Mouse (Mus musculus): Measurements from ENCODE around the gene St14. TPM values are rescaled to one million over a fixed set of nuclear protein-coding genes. Genes with fewer than 3 reads are reported as not detected.
"Not testable (repeated sequence)": the region's sequence is repeated elsewhere in the genome, so short reads cannot be mapped to it uniquely, and the experiment has no call there.

St14 gene
- total RNA-seq, 1 experiment from 2014 or later, result 0.70 TPM

DNA sequence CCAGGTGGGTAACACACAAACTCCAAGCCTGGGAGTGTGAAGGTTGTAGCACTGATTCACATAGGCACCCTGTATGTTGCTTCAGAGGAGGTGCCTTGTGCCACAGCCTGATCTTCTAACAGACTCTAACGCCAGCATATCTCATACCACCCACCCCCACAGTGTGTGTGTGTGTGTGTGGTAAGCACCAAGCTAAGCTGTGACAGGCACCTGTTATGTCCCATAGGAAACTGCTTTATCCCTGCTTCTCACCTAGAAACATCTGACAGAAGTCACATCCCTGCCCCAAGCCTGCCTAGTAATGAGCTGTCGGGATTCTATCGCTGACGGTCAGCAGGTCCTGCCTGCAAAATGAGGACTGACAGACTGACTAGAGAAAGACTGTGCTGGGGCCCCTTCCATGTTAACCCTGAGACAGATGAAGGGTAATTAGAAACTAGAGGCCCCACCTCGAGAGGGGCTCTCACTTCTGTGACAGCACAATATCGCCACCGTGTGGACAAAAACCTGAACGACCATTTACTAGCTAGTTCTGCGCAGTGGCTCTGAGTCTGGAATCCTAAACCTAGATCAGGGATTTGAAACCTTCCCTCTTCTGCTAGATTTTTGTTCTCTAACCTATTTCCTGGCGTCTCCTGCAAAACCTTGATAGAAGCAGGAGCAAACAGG, 45.4 kb downstream of the St14 start:
- DNase-seq, result peak; percentile 77

DNA sequence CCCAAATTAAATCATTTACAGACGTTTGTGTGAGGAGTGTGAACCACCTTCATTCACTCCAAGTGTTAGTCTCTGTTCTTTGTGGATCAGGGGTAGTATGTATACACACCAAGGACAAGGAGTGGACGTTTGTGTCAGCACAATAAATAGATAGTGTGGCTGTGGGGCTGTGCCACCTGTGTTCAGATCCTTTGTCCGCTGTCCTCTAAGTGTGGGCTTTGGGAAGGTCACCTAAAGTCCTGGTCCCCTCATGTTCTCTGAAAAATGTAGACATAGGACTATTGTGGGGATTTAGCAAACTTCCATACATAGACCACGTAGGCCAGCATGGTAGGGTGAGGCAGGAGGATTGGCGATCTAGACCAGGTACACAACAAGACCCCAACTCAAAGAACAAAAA, 46.1 kb downstream of the St14 start:
- no peak for DNase-seq

DNA sequence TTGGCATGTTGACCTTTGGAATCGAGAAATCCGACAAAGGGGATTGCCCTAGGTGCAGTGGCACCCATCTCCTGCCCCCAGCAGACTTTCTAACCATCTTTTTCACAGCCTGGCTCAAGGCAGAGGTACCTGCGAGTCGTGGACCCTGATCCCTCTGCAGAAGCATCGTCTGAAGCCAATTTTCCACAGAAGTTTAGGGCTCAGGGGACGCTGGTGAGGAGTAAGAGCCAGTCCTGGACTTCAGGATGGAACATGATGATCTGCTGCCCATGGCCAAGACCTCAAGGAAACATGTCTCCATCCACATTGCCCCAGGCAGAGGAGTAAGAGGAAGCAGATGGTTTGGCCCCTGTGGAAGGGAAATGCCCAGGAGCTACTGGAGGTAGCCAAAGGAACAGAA, 48.9 kb downstream of the St14 start:
- no peak for DNase-seq

- peak; percentile 86 for DNase-seq
These were observed 49.5 kb downstream of the St14 start for GRCm38 (mm10) chr9:31082054-31082666.

DNA sequence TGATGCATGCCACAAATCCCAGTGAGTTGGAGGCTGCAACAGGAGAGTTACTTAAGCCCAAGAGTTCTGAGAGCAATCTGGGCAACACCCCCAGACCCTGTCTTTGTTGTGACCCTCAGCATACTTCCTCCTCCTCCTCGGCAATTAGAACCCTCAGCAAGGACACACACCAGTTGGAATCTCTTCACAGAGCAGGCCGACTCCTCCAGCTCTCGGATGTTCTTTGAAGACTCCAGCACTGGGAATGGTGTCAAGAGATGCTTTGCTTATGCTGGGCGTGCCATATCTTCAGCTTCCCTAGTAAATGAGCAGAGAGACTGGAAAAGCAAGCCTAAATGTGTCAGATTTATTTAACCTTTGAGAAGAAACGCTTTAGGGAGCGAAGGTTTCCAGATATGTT, 50.9 kb downstream of the St14 start:
- DNase-seq, result no peak

DNA sequence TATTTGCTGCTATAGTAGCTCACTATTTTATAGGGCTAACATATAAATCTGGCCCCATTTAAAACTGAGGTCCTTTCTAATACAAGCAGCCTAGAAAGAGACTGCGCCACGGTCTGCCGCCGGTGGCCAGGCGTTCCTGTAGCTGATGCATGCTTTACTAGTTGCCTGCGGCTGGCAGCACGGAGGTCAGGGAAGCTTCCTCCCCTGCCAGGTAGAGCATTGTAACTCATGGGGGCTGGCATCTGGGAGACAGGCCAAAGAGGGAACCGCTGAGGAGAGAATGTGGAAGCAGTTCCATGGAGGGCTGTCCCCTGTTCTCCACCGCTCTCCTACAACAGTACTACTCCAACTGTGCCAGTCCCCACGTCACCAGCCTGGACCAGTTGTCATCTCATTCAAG, 56.8 kb downstream of the St14 start:
- DNase-seq, result no peak

- DNase-seq, result no peak
These were observed 57.9 kb downstream of the St14 start for GRCm38 (mm10) chr9:31073797-31074196.

DNA sequence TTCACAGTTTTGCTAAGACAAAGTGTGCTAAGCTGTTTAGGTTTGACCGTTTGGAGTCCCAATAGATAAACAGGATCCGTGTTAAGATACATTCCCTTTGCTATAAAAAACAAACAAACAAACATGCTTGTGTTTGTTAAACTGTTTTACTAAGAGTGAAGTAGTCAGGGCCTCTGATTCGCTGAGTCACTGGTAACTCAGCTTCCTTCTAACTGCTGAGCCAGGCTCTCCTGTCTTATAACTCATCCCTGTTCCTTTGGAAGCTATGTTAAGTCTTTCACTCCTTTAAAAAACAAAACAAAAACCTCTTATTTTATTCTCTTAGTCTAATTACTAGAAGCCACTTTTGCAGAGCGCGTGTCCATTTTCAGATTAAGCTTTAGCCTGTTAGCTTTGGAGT, 59.4 kb downstream of the St14 start:
- DNase-seq, result no peak

DNA sequence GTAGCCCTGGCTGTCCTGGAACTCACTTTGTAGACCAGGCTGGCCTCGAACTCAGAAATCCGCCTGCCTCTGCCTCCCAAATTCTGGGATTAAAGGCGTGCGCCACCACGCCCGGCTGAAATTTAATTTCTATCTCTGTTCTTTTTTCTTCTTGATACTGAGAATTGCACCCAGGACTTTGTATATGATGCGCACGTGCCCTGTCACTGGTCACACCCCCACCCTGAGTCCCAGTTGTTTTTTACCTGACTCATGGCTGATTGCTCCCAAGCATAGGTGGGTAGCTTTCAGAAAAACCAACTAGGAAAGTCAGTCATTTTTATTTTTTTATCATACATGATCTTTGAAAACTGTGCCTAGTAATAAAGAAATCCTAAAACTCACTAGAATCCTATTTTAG, 60.9 kb downstream of the St14 start:
- no peak for DNase-seq

- no peak for DNase-seq
These were observed 72.9 kb downstream of the St14 start for GRCm38 (mm10) chr9:31058723-31059122.

DNA sequence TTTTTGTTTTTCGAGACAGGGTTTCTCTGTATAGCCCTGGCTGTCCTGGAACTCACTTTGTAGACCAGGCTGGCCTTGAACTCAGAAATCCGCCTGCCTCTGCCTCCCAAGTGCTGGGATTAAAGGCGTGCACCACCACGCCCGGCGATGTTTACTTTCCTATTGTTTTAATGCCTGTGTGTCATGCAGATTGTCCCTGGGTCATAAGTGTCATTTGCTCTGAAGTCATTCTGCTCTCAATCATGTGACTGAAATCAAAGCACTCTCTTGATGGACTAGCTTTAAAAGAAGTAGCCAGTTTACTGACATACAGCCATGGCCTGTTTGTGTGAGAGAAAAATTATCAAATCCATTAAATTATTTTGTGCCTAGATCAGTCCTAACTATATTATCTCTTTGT, 80.1 kb downstream of the St14 start:
- DNase-seq, result not testable (repeated sequence)

GRCm38 (mm10) chr9:31050208-31050607, 81.4 kb downstream of the St14 start:
- DNase-seq, result no peak

Other genes with a start within 250 kb of the St14 start
- gene Adamts15, start 209.4 kb downstream of the St14 start, total RNA-seq (2021), result 3.8 and 5.2 TPM in 2 replicates
- gene Adamts8, start 189.3 kb downstream of the St14 start, total RNA-seq (2021), result 0.37 and 0.38 TPM in 2 replicates
- gene Zbtb44, start 101.2 kb downstream of the St14 start, total RNA-seq (2021), result 44.2 and 46.1 TPM in 2 replicates
- gene Aplp2, start 80.0 kb upstream of the St14 start, total RNA-seq (2021), result 627 and 648 TPM in 2 replicates
- gene Prdm10, start 148.7 kb upstream of the St14 start, total RNA-seq (2021), result 8.0 and 8.3 TPM in 2 replicates

Data from adrenal gland, postnatal 14 days (tissue).